Mouse (Mus musculus) hindbrain, embryonic 11.5 days (tissue): ENCODE results near the gene Sctr. TPM values are rescaled to one million over a fixed set of nuclear protein-coding genes. Genes with fewer than 3 reads are reported as not detected.
A peak's percentile ranks its signal among the peaks of the same experiment; 100 is the strongest.

Experiments used
- ATAC-seq: fragments of 200-750 bp; cut with Nextera tagmentation; 2 replicates; pipeline ENCODE4 v1.8.0; 2017; ENCODE audit warnings: mild to moderate bottlenecking, moderate TSS enrichment, moderate library complexity; ENCODE audit not compliant: low FRiP score
- DNase-seq: peaks from one replicate; pipeline ENCODE4 v3.0.0-alpha.2; 2015; ENCODE audit warnings: low spot score
- H3K27ac ChIP-seq: fragments of 300-500 bp; sonication (generic); 2 replicates; pipeline ENCODE4 v1.5.1; 2014; ENCODE audit warnings: mild to moderate bottlenecking, low read depth, low read length
- H3K27me3 ChIP-seq: fragments of 300-500 bp; sonication (generic); 2 replicates; pipeline ENCODE4 v1.6.1; 2014; ENCODE audit warnings: mild to moderate bottlenecking, low read length, moderate library complexity, mixed read lengths; ENCODE audit not compliant: control insufficient read depth, insufficient read depth
- H3K36me3 ChIP-seq: fragments of 300-500 bp; sonication (generic); 2 replicates; pipeline ENCODE4 v1.6.1; 2014; ENCODE audit warnings: mild to moderate bottlenecking, low read length, moderate library complexity, mixed read lengths; ENCODE audit not compliant: control insufficient read depth, insufficient read depth
- H3K4me1 ChIP-seq: fragments of 300-500 bp; sonication (generic); replicated peaks from 2 replicates; pipeline ENCODE4 v1.6.1; 2014; ENCODE audit warnings: low read length, mixed read lengths; ENCODE audit not compliant: control insufficient read depth, insufficient read depth
- H3K4me2 ChIP-seq: fragments of 300-500 bp; sonication (generic); replicated peaks from 2 replicates; pipeline ENCODE4 v1.6.1; 2014; ENCODE audit warnings: mild to moderate bottlenecking, low read depth, low read length
- H3K4me3 ChIP-seq: fragments of 300-500 bp; sonication (generic); 2 replicates; pipeline ENCODE4 v1.5.1; 2014; ENCODE audit warnings: low read depth, low read length
- H3K9ac ChIP-seq: fragments of 300-500 bp; sonication (generic); 2 replicates; pipeline ENCODE4 v1.6.1; 2014; ENCODE audit warnings: low read depth, low read length
- H3K9me3 ChIP-seq: fragments of 300-500 bp; sonication (generic); 2 replicates; pipeline ENCODE4 v1.6.1; 2016; ENCODE audit warnings: low read length; ENCODE audit not compliant: control insufficient read depth
- WGBS: fragments of 180-500 bp; shearing (Covaris S2); extraction: QIAGEN DNeasy Blood & Tissue Kit; methylation state at CpG from one replicate; pipeline ENCODE4 v1.1.7; 2014; 5-methylcytosine and 5-hydroxymethylcytosine counted together
- polyA plus RNA-seq: library from polyadenylated mRNA; unstranded; fragments of >200 nt; fragmentation: Nextera tagmentation; extraction: Ambion mirVana; gene quantifications from 2 replicates; pipeline ENCODE4 v1.2.1, GENCODE M21; 2014

Sctr gene
- polyA plus RNA-seq, 1 experiment from 2014 or later: 0.73 TPM

- no peaks in the 10 kb centered on the region for H3K4me1 ChIP-seq
- no peaks in the 10 kb centered on the region for H3K27me3 ChIP-seq
- H3K4me3 ChIP-seq: no peak overlapping the region
- 72% methylated on average over 7 of the region's 7 CpGs for WGBS
- DNase-seq (no peak), ATAC-seq (no peak)
- H3K9me3 ChIP-seq: no peaks in the 10 kb centered on the region
- H3K4me2 ChIP-seq: no peak overlapping the region
- H3K36me3 ChIP-seq: no peaks in the 10 kb centered on the region
- no peak overlapping the region for H3K9ac ChIP-seq
- H3K27ac ChIP-seq: no peak overlapping the region
Observed at GRCm38 (mm10) chr1:120020322-120020897, 13.7 kb downstream of the Sctr start.

GRCm38 (mm10) chr1:120021951-120022350, 15.3 kb downstream of the Sctr start:
- no peak for ATAC-seq
- no peaks in the 10 kb centered on the region for H3K4me1 ChIP-seq
- no peak for DNase-seq
- 92% methylated on average over 17 of the region's 17 CpGs for WGBS
- no peaks in the 10 kb centered on the region for H3K9me3 ChIP-seq
- no peak overlapping the region for H3K9ac ChIP-seq
- H3K4me2 ChIP-seq: no peak overlapping the region
- no peak overlapping the region for H3K27ac ChIP-seq
- no peaks in the 10 kb centered on the region for H3K27me3 ChIP-seq
- no peaks in the 10 kb centered on the region for H3K36me3 ChIP-seq
- no peak overlapping the region for H3K4me3 ChIP-seq

DNA sequence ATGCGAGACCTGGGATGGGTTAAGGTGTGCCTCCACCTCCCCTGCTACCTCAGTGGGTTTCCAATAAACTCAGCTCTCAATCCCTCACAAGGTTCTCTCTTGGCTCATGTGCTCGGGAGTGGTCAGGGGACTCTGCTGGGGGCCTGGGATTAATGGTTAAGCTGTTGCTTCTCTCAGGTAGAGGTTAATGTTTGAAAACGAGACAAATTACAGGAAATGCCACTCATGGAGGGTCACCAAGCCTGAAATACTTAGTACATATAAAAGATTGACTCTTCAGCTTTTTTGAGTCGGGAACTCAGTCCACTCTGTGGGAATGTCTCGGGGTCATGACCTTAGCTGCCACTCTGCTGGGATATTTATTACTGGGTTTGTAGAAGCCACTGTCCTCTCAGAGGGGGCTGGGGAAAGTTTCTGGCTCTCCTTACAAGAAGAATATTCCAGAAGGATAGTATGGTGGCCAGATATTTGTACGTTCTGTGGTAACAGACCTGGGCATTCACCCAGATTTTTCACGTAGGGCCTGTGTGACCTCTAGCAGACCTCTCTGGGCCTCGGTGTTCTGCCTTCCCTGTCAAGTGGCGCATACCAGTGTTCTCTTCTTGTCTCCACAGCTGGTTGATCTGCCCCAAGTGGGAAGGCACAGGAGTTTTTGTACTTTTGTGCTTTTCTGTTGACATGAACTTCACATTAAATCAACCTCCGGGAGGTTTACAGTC, 17.8 kb downstream of the Sctr start:
- Histone ChIP-seq H3K4me3 (no peak overlapping the region), H3K27me3 (no peaks in the 10 kb centered on the region), H3K4me2 (no peak overlapping the region), H3K27ac (no peak overlapping the region), H3K36me3 (no peaks in the 10 kb centered on the region), H3K9me3 (no peaks in the 10 kb centered on the region), H3K4me1 (no peaks in the 10 kb centered on the region), H3K9ac (no peak overlapping the region)
- DNase-seq: no peak
- no peak for ATAC-seq
- WGBS: 62% methylated on average over 10 of the region's 10 CpGs

- Histone ChIP-seq H3K4me3 (no peak overlapping the region), H3K4me1 (no peaks in the 10 kb centered on the region), H3K27ac (no peak overlapping the region), H3K9ac (no peak overlapping the region), H3K27me3 (no peaks in the 10 kb centered on the region), H3K9me3 (no peaks in the 10 kb centered on the region), H3K36me3 (no peaks in the 10 kb centered on the region), H3K4me2 (no peak overlapping the region)
- WGBS: 27% methylated on average over 2 of the region's 2 CpGs
- DNase-seq (no peak), ATAC-seq (no peak)
Observed at GRCm38 (mm10) chr1:120025050-120025439, 18.4 kb downstream of the Sctr start.

GRCm38 (mm10) chr1:120027693-120028092, 21.0 kb downstream of the Sctr start:
- ATAC-seq: no peak
- Histone ChIP-seq H3K9ac (no peak overlapping the region), H3K36me3 (no peaks in the 10 kb centered on the region), H3K9me3 (no peaks in the 10 kb centered on the region), H3K4me1 (no peaks in the 10 kb centered on the region), H3K27ac (no peak overlapping the region), H3K27me3 (no peaks in the 10 kb centered on the region), H3K4me2 (no peak overlapping the region), H3K4me3 (no peak overlapping the region)
- 80% methylated on average over 4 of the region's 4 CpGs for WGBS
- DNase-seq: no peak

- H3K9ac ChIP-seq: no peak overlapping the region
- 88% methylated on average over 3 of the region's 3 CpGs for WGBS
- H3K4me1 ChIP-seq: no peaks in the 10 kb centered on the region
- ATAC-seq (no peak), DNase-seq (no peak)
- no peak overlapping the region for H3K27ac ChIP-seq
- H3K36me3 ChIP-seq: no peaks in the 10 kb centered on the region
- H3K4me2 ChIP-seq: no peak overlapping the region
- H3K9me3 ChIP-seq: no peaks in the 10 kb centered on the region
- no peak overlapping the region for H3K4me3 ChIP-seq
- H3K27me3 ChIP-seq: no peaks in the 10 kb centered on the region
Observed at GRCm38 (mm10) chr1:120030474-120030873, 23.8 kb downstream of the Sctr start.

- ATAC-seq (peak; percentile 78), DNase-seq (peak; percentile 79)
- WGBS: 49% methylated on average over 10 of the region's 10 CpGs
- no peak overlapping the region for H3K27ac ChIP-seq
- H3K27me3 ChIP-seq: no peaks in the 10 kb centered on the region
- H3K9ac ChIP-seq: no peak overlapping the region
- H3K36me3 ChIP-seq: no peaks in the 10 kb centered on the region
- H3K9me3 ChIP-seq: no peaks in the 10 kb centered on the region
- no peak overlapping the region for H3K4me3 ChIP-seq
- H3K4me2 ChIP-seq: no peak overlapping the region
- H3K4me1 ChIP-seq: no peaks in the 10 kb centered on the region
Observed at GRCm38 (mm10) chr1:120032804-120033468, 26.2 kb downstream of the Sctr start.

- Histone ChIP-seq H3K4me2 (no peak overlapping the region), H3K27ac (no peak overlapping the region), H3K27me3 (no peaks in the 10 kb centered on the region), H3K9ac (no peak overlapping the region), H3K4me3 (no peak overlapping the region), H3K9me3 (no peaks in the 10 kb centered on the region), H3K4me1 (no peaks in the 10 kb centered on the region), H3K36me3 (no peaks in the 10 kb centered on the region)
- 84% methylated on average over 2 of the region's 2 CpGs for WGBS
- no peak for ATAC-seq
- no peak for DNase-seq
Observed at GRCm38 (mm10) chr1:120033469-120033854, 26.8 kb downstream of the Sctr start.

GRCm38 (mm10) chr1:120034793-120035192, 28.1 kb downstream of the Sctr start:
- no peak overlapping the region for H3K4me2 ChIP-seq
- ATAC-seq (no peak), DNase-seq (no peak)
- H3K27me3 ChIP-seq: no peaks in the 10 kb centered on the region
- H3K27ac ChIP-seq: no peak overlapping the region
- H3K4me3 ChIP-seq: no peak overlapping the region
- WGBS: 60% methylated on average over 1 of the region's 1 CpGs
- H3K4me1 ChIP-seq: no peaks in the 10 kb centered on the region
- H3K9ac ChIP-seq: no peak overlapping the region
- H3K9me3 ChIP-seq: no peaks in the 10 kb centered on the region
- no peaks in the 10 kb centered on the region for H3K36me3 ChIP-seq
